8 mouse cellular contexts compared by ENCODE assay signal in the genomic region with DNA sequence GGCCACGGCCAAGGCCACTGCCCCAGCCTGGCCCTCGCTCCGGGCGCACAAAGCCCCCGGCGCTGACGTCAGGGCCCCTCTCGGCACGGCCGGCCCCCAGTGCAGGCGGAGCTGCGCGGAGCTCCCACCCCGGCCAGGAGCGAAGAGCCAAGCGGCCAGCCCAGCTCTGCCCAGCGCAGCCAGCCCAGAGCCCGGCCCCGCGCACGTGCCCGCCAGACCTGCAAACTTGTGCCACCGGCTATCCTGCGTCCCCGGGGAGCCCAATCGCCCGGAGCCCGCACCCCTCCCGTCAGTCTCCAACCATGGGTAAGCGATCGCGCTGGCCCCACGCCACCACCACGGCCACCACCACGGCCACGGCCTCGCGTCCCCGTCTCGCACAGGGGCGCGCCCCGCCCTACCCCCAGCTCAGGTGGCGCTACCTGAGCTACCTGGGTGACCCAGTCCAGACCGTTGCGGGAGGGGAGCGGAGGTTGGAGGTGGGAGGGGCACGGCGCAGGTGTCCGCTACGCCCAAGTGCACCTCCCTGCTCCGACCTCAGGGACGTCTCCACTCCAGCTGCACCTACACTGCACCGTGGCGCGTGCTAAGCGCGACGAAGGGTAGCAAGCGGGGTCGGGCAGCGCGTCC. TPM values are rescaled to one million over a fixed set of nuclear protein-coding genes. Genes with fewer than 3 reads are reported as not detected.
DNase-seq lines count a peak whose midpoint lies in the region; ATAC-seq lines count a peak whose summit lies in the region.

A gene (plus strand): TSS at position 81 of the 630 bp plus-strand sequence.

- peak; percentile 14 to 35 for DNase-seq in adrenal gland, adult (ENCODE audit: inconsistent age in 2 of 2, low spot score in 1 of 2)
- DNase-seq in cerebellum, adult 9-11 months, result peak; percentile 28
- DNase-seq in frontal cortex, postnatal 36 days (ENCODE audit: low spot score in 2 of 2), result peak; percentile 34 to 41
- peak; percentile 32 for DNase-seq in hindbrain, embryonic 14.5 days (ENCODE audit: low spot score)
- DNase-seq in layer of hippocampus, postnatal 25 days (ENCODE audit: extremely low spot score in 1 of 2, low spot score in 1 of 2), result peak; percentile 39 to 42
- DNase-seq in lung, postnatal 10 days, result peak; percentile 71
- DNase-seq in retina, postnatal 1 day, result peak; percentile 79
- no peak for DNase-seq in T-cell, adult 2 months (ENCODE audit: low spot score)

- 19% methylated on average over 59 of the region's 63 CpGs for WGBS in hindbrain, embryonic 14.5 days

- no peaks in the 10 kb centered on the region for H3K9me3 ChIP-seq in hindbrain, embryonic 14.5 days (ENCODE audit: control insufficient read depth, low read length)

- peak within 1 kb of the TSS; percentile 56 for H3K4me3 ChIP-seq in hindbrain, embryonic 14.5 days (replicated peaks; ENCODE audit: low read length)

- H3K4me2 ChIP-seq in hindbrain, embryonic 14.5 days (replicated peaks), result peak within 1 kb of the TSS; percentile 70

- ATAC-seq in hindbrain, embryonic 14.5 days (ENCODE audit: low FRiP score), result peak; percentile 91

- H3K4me1 ChIP-seq in hindbrain, embryonic 14.5 days (replicated peaks; ENCODE audit: control insufficient read depth, insufficient read depth, low read length), result no peaks in the 10 kb centered on the region

- H3K27ac ChIP-seq in hindbrain, embryonic 14.5 days, result peak within 1 kb of the TSS; percentile 44; the same call in 1 of the 2 replicates

- no peaks in the 10 kb centered on the region for H3K36me3 ChIP-seq in hindbrain, embryonic 14.5 days (replicated peaks; ENCODE audit: control insufficient read depth, insufficient read depth)

- H3K27me3 ChIP-seq in hindbrain, embryonic 14.5 days (ENCODE audit: control insufficient read depth, insufficient read depth, low read length), result peaks cover 8% of the 10 kb centered on the region; the same call in 1 of the 2 replicates

- H3K9ac ChIP-seq in hindbrain, embryonic 14.5 days, result peak within 1 kb of the TSS; percentile 68

RNA-seq across cellular contexts. Expression of the gene that starts here (rescaled TPM):
- 233 and 249 TPM in 2 replicates for polyA plus RNA-seq in hindbrain, embryonic 14.5 days (2014; fragmentation: Nextera tagmentation; extraction: Ambion mirVana)
- 100 to 1,000 TPM; 716 to 752 TPM for total RNA-seq in layer of hippocampus, postnatal 25 days (2021)
